Mouse (Mus musculus) bone marrow macrophage, adult 2 months (primary cell): ENCODE data around the gene Ap1m2. TPM values are rescaled to one million over a fixed set of nuclear protein-coding genes. Genes with fewer than 3 reads are reported as not detected.
"Not testable (repeated sequence)": the region's sequence is repeated elsewhere in the genome, so short reads cannot be mapped to it uniquely, and the experiment has no call there.

Experiments used
- H3K27ac ChIP-seq: 2 replicates; pipeline ENCODE4 v1.5.1; 2012; ENCODE audit warnings: low read depth, low read length; ENCODE audit not compliant: insufficient read depth
- H3K4me1 ChIP-seq: 2 replicates; pipeline ENCODE4 v1.6.1; 2012; ENCODE audit warnings: low read length; ENCODE audit not compliant: control insufficient read depth, insufficient read depth
- H3K4me3 ChIP-seq: 2 replicates; pipeline ENCODE4 v1.5.1; 2012; ENCODE audit warnings: mild to moderate bottlenecking, low read length, moderate library complexity; ENCODE audit not compliant: insufficient read depth
- CTCF ChIP-seq: IDR thresholded peaks from 2 replicates; pipeline ENCODE4 v1.5.1; 2012; ENCODE audit warnings: low read depth, mild to moderate bottlenecking, low read length, moderate library complexity
- POLR2A ChIP-seq: IDR thresholded peaks from 2 replicates; pipeline ENCODE4 v1.6.1; 2012; ENCODE audit warnings: mild to moderate bottlenecking, low read depth, low read length, borderline replicate concordance
- polyA plus RNA-seq: library from polyadenylated mRNA; stranded (reverse); fragments of >200 nt; gene quantifications from 2 replicates; pipeline ENCODE4 v1.2.4, GENCODE M21; 2012; ENCODE audit not compliant: missing spikeins, insufficient read depth, insufficient read length

Gene Ap1m2
- polyA plus RNA-seq, 1 experiment: not detected

DNA sequence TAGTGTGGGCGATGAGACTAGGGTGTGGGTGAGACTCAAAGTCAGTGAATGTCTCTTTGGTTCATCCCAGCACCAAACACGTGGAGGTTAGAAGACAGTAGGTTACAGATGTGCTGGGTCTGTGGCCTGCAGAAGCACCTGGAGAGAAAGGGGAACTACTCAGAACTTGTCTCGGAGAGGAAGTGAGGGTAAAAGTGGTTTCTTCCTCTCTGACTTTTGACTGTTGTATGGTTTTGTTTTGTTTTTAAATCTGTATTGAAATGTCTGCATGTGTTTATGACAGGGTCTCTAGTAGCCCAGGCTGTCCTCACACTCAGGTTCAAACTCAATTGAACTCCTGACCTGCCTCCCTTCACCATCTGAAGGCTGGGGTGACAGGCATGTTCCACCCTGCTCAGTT, 15.9 kb upstream of the Ap1m2 start:
- Histone ChIP-seq H3K4me1 (peaks cover 32% of the 10 kb centered on the region), H3K4me3 (no peak overlapping the region), H3K27ac (no peak overlapping the region)
- TF ChIP-seq CTCF: no peak
- TF ChIP-seq POLR2A: no peak

DNA sequence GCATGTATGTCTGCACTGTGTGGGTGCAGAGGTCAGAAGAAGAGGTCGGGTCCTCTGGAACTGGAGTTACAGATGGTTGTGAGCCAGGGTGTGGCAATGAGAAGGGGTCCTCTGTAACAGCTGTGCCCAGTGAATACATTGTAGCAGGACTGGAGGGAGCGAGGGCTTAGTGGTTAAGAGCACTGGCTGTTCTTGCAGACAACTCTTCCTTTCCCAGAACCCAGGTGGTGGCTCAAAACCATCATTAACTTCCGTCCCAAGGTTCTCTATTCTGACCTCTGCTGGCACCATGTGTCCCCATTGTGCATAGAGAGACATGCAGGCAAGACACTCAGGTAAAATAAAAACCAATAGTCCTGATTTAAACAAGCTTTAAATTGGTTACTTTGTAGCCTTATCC, 15.4 kb upstream of the Ap1m2 start:
- Histone ChIP-seq H3K27ac (no peak overlapping the region), H3K4me3 (no peak overlapping the region), H3K4me1 (peaks cover 28% of the 10 kb centered on the region)
- TF ChIP-seq CTCF (no peak), POLR2A (no peak)

DNA sequence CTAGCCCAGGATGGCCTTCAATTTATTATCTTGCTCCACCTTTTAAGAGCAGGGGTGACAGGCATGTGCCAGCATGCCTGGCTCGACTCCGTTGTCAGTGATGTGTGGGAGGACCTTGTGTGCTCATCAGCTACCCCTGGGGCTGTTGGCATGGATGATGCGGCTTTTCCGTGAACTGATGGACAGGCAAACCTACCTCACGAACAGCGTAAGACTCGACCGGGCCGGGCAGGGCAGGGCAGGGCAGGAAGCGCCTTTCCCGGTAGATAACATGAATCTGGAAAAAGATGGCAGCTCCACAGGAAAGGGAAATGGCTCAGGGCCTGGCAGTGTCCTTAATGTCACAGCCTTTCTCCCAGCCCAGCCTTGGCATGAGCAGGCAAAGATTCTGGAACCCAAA, 12.1 kb upstream of the Ap1m2 start:
- Histone ChIP-seq H3K4me3 (no peak overlapping the region), H3K4me1 (peaks cover 20% of the 10 kb centered on the region), H3K27ac (no peak overlapping the region)
- TF ChIP-seq CTCF (no peak), POLR2A (no peak)

- not testable (repeated sequence) for H3K4me3 ChIP-seq, H3K27ac ChIP-seq
- H3K4me1 ChIP-seq: peaks cover 19% of the 10 kb centered on the region
These were observed 10.8 kb upstream of the Ap1m2 start for GRCm38 (mm10) chr9:21322917-21323297.

- Histone ChIP-seq H3K4me1 (peaks cover 17% of the 10 kb centered on the region), H3K4me3 (no peak overlapping the region), H3K27ac (no peak overlapping the region)
- TF ChIP-seq CTCF (no peak), POLR2A (no peak)
These were observed 10.2 kb upstream of the Ap1m2 start for GRCm38 (mm10) chr9:21322211-21322916.

DNA sequence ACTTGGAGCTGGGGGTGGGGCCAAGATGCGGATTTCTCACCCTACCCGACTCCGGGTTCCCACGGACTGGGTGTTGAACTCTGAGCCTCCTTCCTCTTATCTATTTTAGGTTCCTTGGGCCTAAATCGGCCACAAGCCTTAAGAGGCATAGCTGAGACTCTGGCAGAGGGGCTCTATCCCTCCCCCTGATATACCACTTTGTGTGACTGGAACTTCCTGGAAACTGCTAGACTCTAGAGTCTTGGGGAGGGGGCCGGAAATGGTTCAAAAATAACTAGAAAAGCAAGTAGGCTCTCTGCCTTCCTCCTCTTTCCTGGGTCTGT, 9.3 kb upstream of the Ap1m2 start:
- Histone ChIP-seq H3K4me3 (peak overlapping the region; percentile 66), H3K4me1 (peaks cover 21% of the 10 kb centered on the region), H3K27ac (peak overlapping the region; percentile 21)
- TF ChIP-seq POLR2A (no peak), CTCF (no peak)

DNA sequence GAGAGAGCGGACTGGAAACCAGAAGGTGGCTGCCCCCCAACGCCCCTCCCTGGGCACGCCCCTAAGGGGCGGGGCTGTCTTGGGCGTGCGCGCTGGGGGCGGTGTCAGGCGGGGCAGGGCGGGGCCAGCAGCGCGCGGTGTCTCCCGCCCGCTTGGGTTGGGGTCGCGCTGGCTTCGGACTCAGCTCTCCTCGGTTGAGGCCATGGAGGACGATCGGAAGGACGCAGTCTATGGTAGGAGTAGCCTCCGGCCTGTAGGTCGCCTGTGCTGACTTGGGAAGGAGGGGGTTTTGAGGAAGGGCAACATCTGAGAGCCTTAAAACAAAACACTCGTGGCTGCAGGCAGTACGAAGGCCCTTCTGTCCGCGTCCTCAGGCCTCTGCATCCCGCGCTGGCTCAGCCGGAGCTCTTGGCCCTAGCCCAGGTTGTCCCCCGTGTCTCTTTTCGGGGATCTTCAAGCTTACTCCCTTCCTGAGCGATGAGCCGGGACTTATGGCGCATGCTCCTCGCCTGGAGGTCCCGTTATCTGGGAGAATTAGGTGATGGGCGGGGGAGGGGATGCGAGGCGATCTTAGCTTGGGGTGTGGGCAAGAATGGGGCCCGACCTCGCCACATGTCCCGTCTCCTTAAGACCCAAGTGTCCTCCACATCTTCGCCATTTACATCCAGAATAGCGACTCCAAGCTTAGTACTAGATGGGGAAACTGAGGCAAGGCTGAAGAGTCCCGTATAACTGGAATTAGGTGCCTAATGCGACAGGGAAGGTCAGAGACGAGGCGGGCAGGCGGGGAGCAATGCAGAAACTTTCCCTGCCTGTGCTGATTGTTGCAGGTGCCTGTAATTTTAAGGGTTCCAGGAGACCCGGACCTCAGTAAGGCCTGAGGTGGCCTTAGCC, 8.7 kb upstream of the Ap1m2 start, which contains the start of gene Slc44a2:
Gene Slc44a2, plus strand, starts transcription at position 80 of the 894 bp plus-strand sequence.
- Histone ChIP-seq H3K4me1 (peaks cover 21% of the 10 kb centered on the region), H3K27ac (peak within 1 kb of the TSS; percentile 21; the same call in 1 of the 2 replicates), H3K4me3 (peak within 1 kb of the TSS; percentile 66)
- no peak for TF ChIP-seq CTCF
- TF ChIP-seq POLR2A: no peak

DNA sequence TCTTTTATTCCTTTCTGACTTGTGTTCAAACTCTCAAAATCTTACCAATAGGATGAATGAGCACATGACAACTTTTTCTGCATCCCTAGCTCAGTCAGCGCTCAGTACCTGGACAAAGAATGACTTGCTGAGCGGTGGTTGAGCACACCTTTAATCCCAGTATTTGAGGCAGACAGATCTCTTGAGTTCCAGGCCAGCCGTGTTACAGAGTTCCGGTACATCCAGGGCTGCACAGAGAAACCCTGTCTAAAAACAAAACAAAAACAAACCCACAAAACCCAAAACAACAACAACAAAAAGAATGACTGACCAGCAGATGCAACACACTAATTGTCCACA, 8.1 kb upstream of the Ap1m2 start:
- H3K27ac ChIP-seq: no peak overlapping the region
- H3K4me1 ChIP-seq: peaks cover 21% of the 10 kb centered on the region
- TF ChIP-seq POLR2A (no peak), CTCF (no peak)
- peak overlapping the region; percentile 66 for H3K4me3 ChIP-seq

- Histone ChIP-seq H3K27ac (no peak overlapping the region), H3K4me3 (no peak overlapping the region), H3K4me1 (peaks cover 21% of the 10 kb centered on the region)
- TF ChIP-seq POLR2A: no peak
- TF ChIP-seq CTCF: no peak
These were observed 7.4 kb upstream of the Ap1m2 start for GRCm38 (mm10) chr9:21319503-21319902.

DNA sequence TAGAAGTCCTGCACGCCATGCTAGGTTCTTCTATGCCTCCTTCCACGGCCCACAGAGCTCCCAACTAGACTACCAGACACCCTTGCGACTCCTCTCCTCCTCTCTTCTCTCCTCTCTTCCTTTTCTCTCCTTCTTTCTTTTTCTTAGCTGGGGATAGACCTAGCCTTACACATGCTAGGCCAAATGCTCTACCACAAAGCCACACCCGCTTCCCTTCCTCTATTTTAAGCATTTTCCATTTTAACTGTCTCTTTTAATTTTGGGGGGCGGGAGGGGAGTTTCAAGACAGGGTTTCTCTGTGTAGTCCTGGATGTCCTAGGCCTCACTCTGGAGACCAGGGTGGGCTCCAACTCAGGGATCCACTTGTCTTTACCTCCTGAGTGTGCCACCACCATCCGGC, 6.7 kb upstream of the Ap1m2 start:
- TF ChIP-seq POLR2A (no peak), CTCF (no peak)
- Histone ChIP-seq H3K4me1 (peaks cover 21% of the 10 kb centered on the region), H3K4me3 (no peak overlapping the region), H3K27ac (no peak overlapping the region)

GRCm38 (mm10) chr9:21316696-21317095, 4.6 kb upstream of the Ap1m2 start:
- Histone ChIP-seq H3K4me1 (peaks cover 16% of the 10 kb centered on the region), H3K4me3 (no peak overlapping the region), H3K27ac (no peak overlapping the region)
- no peak for TF ChIP-seq POLR2A
- no peak for TF ChIP-seq CTCF
